Mouse (Mus musculus) erythroid progenitor cell, adult 5-6 weeks (primary cell): ENCODE measurements around the gene Glyr1. TPM values are rescaled to one million over a fixed set of nuclear protein-coding genes. Genes with fewer than 3 reads are reported as not detected.

Experiments
- ATAC-seq: replicated peaks from 2 replicates; pipeline ENCODE4 v1.8.0; 2016; ENCODE audit warnings: moderate number of reproducible peaks, mild to moderate bottlenecking, moderate TSS enrichment, inconsistent platforms; ENCODE audit not compliant: poor library complexity, low FRiP score, severe bottlenecking
- total RNA-seq, 2 experiments: library from RNA; stranded (forward) in 1 of 2; stranded (reverse) in 1 of 2; fragments of 150-400 nt in 1 of 2; fragments of 186-747, 209-891 nt in 1 of 2; gene quantifications; 2 replicates each; pipeline versions ENCODE4 v1.2.3 to v1.2.4; 2015 to 2017; ENCODE audit warnings: low replicate concordance in 2 of 2

Glyr1 gene
- total RNA-seq (2015; ENCODE audit: low replicate concordance) (28.8 and 47.8 TPM in 2 replicates), total RNA-seq (2017; ENCODE audit: low replicate concordance) (45.9 and 49.9 TPM in 2 replicates)

GRCm38 (mm10) chr16:5049774-5050234 is at the start of gene Glyr1, which contains the start of gene Ubn1:
Glyr1 (minus strand) TSS chr16:5049863.
Ubn1 (plus strand) TSS chr16:5050057.
- ATAC-seq, result peak; percentile 95

GRCm38 (mm10) chr16:5096504-5096903 is 46.8 kb upstream of the Glyr1 start:
- ATAC-seq, result no peak

- ATAC-seq, result no peak
Observed at GRCm38 (mm10) chr16:5093285-5093684, 43.6 kb upstream of the Glyr1 start.

GRCm38 (mm10) chr16:5089021-5089420 is 39.4 kb upstream of the Glyr1 start:
- ATAC-seq, result no peak

- ATAC-seq, result no peak
Observed at GRCm38 (mm10) chr16:5086179-5086578, 36.5 kb upstream of the Glyr1 start.

- ATAC-seq, result no peak
Observed at GRCm38 (mm10) chr16:5085196-5085595, 35.5 kb upstream of the Glyr1 start.

GRCm38 (mm10) chr16:5074341-5074740 is 24.7 kb upstream of the Glyr1 start:
- ATAC-seq, result no peak

GRCm38 (mm10) chr16:5071974-5072373 is 22.3 kb upstream of the Glyr1 start:
- no peak for ATAC-seq

GRCm38 (mm10) chr16:5070321-5070720 is 20.7 kb upstream of the Glyr1 start:
- ATAC-seq, result no peak

- ATAC-seq, result no peak
Observed at GRCm38 (mm10) chr16:5063472-5063871, 13.8 kb upstream of the Glyr1 start.

- ATAC-seq, result peak; percentile 54; the same call in 1 of the 2 replicates
Observed at GRCm38 (mm10) chr16:5058114-5058513, 8.5 kb upstream of the Glyr1 start.

GRCm38 (mm10) chr16:5050251-5051110 is 818 bp upstream of the Glyr1 start:
- ATAC-seq, result peak; percentile 67

GRCm38 (mm10) chr16:5049182-5049773 is 385 bp downstream of the Glyr1 start:
- peak; percentile 62 for ATAC-seq

GRCm38 (mm10) chr16:5045322-5045721 is 4.3 kb downstream of the Glyr1 start:
- ATAC-seq, result no peak

- ATAC-seq, result no peak
Observed at GRCm38 (mm10) chr16:5036649-5037234, 12.9 kb downstream of the Glyr1 start.

- no peak for ATAC-seq
Observed at GRCm38 (mm10) chr16:5035591-5035990, 14.1 kb downstream of the Glyr1 start.

- no peak for ATAC-seq
Observed at GRCm38 (mm10) chr16:5029847-5030246, 19.8 kb downstream of the Glyr1 start.

- no peak for ATAC-seq
Observed at GRCm38 (mm10) chr16:5024021-5024420, 25.6 kb downstream of the Glyr1 start.

- ATAC-seq, result no peak
Observed at GRCm38 (mm10) chr16:5014578-5014977, 35.1 kb downstream of the Glyr1 start.

- ATAC-seq, result peak; percentile 98
Observed at GRCm38 (mm10) chr16:5013054-5013838, 36.4 kb downstream of the Glyr1 start, which contains the start of gene Rogdi. Rogdi (minus strand) TSS chr16:5013553.
